Mouse (Mus musculus): ENCODE results near the gene Heatr1. TPM values are rescaled to one million over a fixed set of nuclear protein-coding genes. Genes with fewer than 3 reads are reported as not detected.

The Heatr1 gene
- polyA plus RNA-seq, 2 experiments = 10.9 to 13.5 TPM

- DNase-seq (ENCODE audit: low read depth in 3 of 3, low spot score in 3 of 3) = no peak
- Histone ChIP-seq H3K9me3 (ENCODE audit: control insufficient read depth, low read length) (no peaks in the 10 kb centered on the region), H3K27ac (no peak overlapping the region), H3K4me3 (ENCODE audit: insufficient read depth in 1 of 2, low read depth in 2 of 2, low read length in 2 of 2) (no peak overlapping the region), H3K4me2 (ENCODE audit: low read depth) (no peak overlapping the region), H3K36me3 (replicated peaks; ENCODE audit: control insufficient read depth, insufficient read depth, low read depth) (no peaks in the 10 kb centered on the region), H3K9ac (replicated peaks) (no peak overlapping the region), H3K27me3 (ENCODE audit: control insufficient read depth, insufficient read depth, low read length) (no peaks in the 10 kb centered on the region), H3K4me1 (replicated peaks; ENCODE audit: control insufficient read depth in 2 of 2, insufficient read depth in 2 of 2, low read length in 1 of 2) (no peaks in the 10 kb centered on the region)
- no peak for ATAC-seq (ENCODE audit: insufficient read depth)
- 57% methylated on average over 4 of the region's 4 CpGs for WGBS (ENCODE audit: insufficient replicate concordance)
- TF ChIP-seq EP300 (IDR thresholded peaks at IDR 0.05; ENCODE audit: low read depth) (no peak), CTCF (IDR thresholded peaks at IDR 0.05; ENCODE audit: low read depth) (no peak)
Observed at GRCm38 (mm10) chr13:12361486-12361885, 33.3 kb upstream of the Heatr1 start.

- TF ChIP-seq CTCF (IDR thresholded peaks at IDR 0.05; ENCODE audit: low read depth) (no peak), EP300 (IDR thresholded peaks at IDR 0.05; ENCODE audit: low read depth) (no peak)
- Histone ChIP-seq H3K4me1 (replicated peaks; ENCODE audit: control insufficient read depth in 2 of 2, insufficient read depth in 2 of 2, low read length in 1 of 2) (no peaks in the 10 kb centered on the region), H3K27ac (no peak overlapping the region), H3K9me3 (ENCODE audit: control insufficient read depth, low read length) (no peaks in the 10 kb centered on the region), H3K27me3 (ENCODE audit: control insufficient read depth, insufficient read depth, low read length) (no peaks in the 10 kb centered on the region), H3K4me2 (ENCODE audit: low read depth) (no peak overlapping the region), H3K9ac (replicated peaks) (no peak overlapping the region), H3K36me3 (replicated peaks; ENCODE audit: control insufficient read depth, insufficient read depth, low read depth) (no peaks in the 10 kb centered on the region), H3K4me3 (ENCODE audit: insufficient read depth in 1 of 2, low read depth in 2 of 2, low read length in 2 of 2) (no peak overlapping the region)
- DNase-seq (ENCODE audit: low read depth in 3 of 3, low spot score in 3 of 3) (no peak), ATAC-seq (ENCODE audit: insufficient read depth) (no peak)
- WGBS (ENCODE audit: insufficient replicate concordance) = 44% methylated on average over 8 of the region's 8 CpGs
Observed at GRCm38 (mm10) chr13:12369041-12369621, 25.7 kb upstream of the Heatr1 start.

- ATAC-seq (ENCODE audit: insufficient read depth) (no peak), DNase-seq (ENCODE audit: low read depth in 3 of 3, low spot score in 3 of 3) (no peak)
- 62% methylated on average over 11 of the region's 11 CpGs for WGBS (ENCODE audit: insufficient replicate concordance)
- no peak overlapping the region for H3K9ac ChIP-seq (replicated peaks)
- TF ChIP-seq EP300 (IDR thresholded peaks at IDR 0.05; ENCODE audit: low read depth) = no peak
- no peak for TF ChIP-seq CTCF (IDR thresholded peaks at IDR 0.05; ENCODE audit: low read depth)
- no peaks in the 10 kb centered on the region for H3K27me3 ChIP-seq (ENCODE audit: control insufficient read depth, insufficient read depth, low read length)
- no peak overlapping the region for H3K27ac ChIP-seq
- H3K4me2 ChIP-seq (ENCODE audit: low read depth) = no peak overlapping the region
- no peaks in the 10 kb centered on the region for H3K36me3 ChIP-seq (replicated peaks; ENCODE audit: control insufficient read depth, insufficient read depth, low read depth)
- H3K9me3 ChIP-seq (ENCODE audit: control insufficient read depth, low read length) = no peaks in the 10 kb centered on the region
- no peaks in the 10 kb centered on the region for H3K4me1 ChIP-seq (replicated peaks; ENCODE audit: control insufficient read depth in 2 of 2, insufficient read depth in 2 of 2, low read length in 1 of 2)
- no peak overlapping the region for H3K4me3 ChIP-seq (ENCODE audit: insufficient read depth in 1 of 2, low read depth in 2 of 2, low read length in 2 of 2)
Observed at GRCm38 (mm10) chr13:12369930-12370329, 24.9 kb upstream of the Heatr1 start.

GRCm38 (mm10) chr13:12372755-12373154 lies 22.1 kb upstream of the Heatr1 start:
- TF ChIP-seq EP300 (IDR thresholded peaks at IDR 0.05; ENCODE audit: low read depth) (no peak), CTCF (IDR thresholded peaks at IDR 0.05; ENCODE audit: low read depth) (no peak)
- Histone ChIP-seq H3K4me3 (ENCODE audit: insufficient read depth in 1 of 2, low read depth in 2 of 2, low read length in 2 of 2) (no peak overlapping the region), H3K9ac (replicated peaks) (no peak overlapping the region), H3K4me1 (replicated peaks; ENCODE audit: control insufficient read depth in 2 of 2, insufficient read depth in 2 of 2, low read length in 1 of 2) (no peaks in the 10 kb centered on the region), H3K36me3 (replicated peaks; ENCODE audit: control insufficient read depth, insufficient read depth, low read depth) (no peaks in the 10 kb centered on the region), H3K4me2 (ENCODE audit: low read depth) (no peak overlapping the region), H3K27ac (no peak overlapping the region), H3K9me3 (ENCODE audit: control insufficient read depth, low read length) (no peaks in the 10 kb centered on the region), H3K27me3 (ENCODE audit: control insufficient read depth, insufficient read depth, low read length) (no peaks in the 10 kb centered on the region)
- DNase-seq (ENCODE audit: low read depth in 3 of 3, low spot score in 3 of 3) = no peak
- WGBS (ENCODE audit: insufficient replicate concordance) = 33% methylated on average over 3 of the region's 3 CpGs
- ATAC-seq (ENCODE audit: insufficient read depth) = no peak

- Histone ChIP-seq H3K9ac (replicated peaks) (no peak overlapping the region), H3K9me3 (ENCODE audit: control insufficient read depth, low read length) (no peaks in the 10 kb centered on the region), H3K27ac (no peak overlapping the region), H3K27me3 (ENCODE audit: control insufficient read depth, insufficient read depth, low read length) (no peaks in the 10 kb centered on the region), H3K4me3 (ENCODE audit: insufficient read depth in 1 of 2, low read depth in 2 of 2, low read length in 2 of 2) (no peak overlapping the region), H3K36me3 (replicated peaks; ENCODE audit: control insufficient read depth, insufficient read depth, low read depth) (no peaks in the 10 kb centered on the region), H3K4me2 (ENCODE audit: low read depth) (no peak overlapping the region), H3K4me1 (replicated peaks; ENCODE audit: control insufficient read depth in 2 of 2, insufficient read depth in 2 of 2, low read length in 1 of 2) (no peaks in the 10 kb centered on the region)
- no peak for DNase-seq (ENCODE audit: low read depth in 3 of 3, low spot score in 3 of 3)
- no peak for ATAC-seq (ENCODE audit: insufficient read depth)
- no peak for TF ChIP-seq CTCF (IDR thresholded peaks at IDR 0.05; ENCODE audit: low read depth)
- TF ChIP-seq EP300 (IDR thresholded peaks at IDR 0.05; ENCODE audit: low read depth) = no peak
- 41% methylated on average over 1 of the region's 1 CpGs for WGBS (ENCODE audit: insufficient replicate concordance)
Observed at GRCm38 (mm10) chr13:12376778-12377177, 18.0 kb upstream of the Heatr1 start.

All from liver, embryonic 14.5 days (tissue).